Mouse (Mus musculus) liver, postnatal 0 days (tissue): ENCODE results near the gene Ppara.

Experiments
- CTCF ChIP-seq: sonication (generic); IDR thresholded peaks from 2 replicates; pipeline ENCODE4 v1.5.1; 2016; ENCODE audit warnings: antibody characterized with exemption, low read depth
- EP300 ChIP-seq: IDR thresholded peaks from 2 replicates; pipeline ENCODE4 v1.6.1; 2016; ENCODE audit warnings: antibody characterized with exemption, low read depth, mild to moderate bottlenecking

GRCm38 (mm10) chr15:85775001-85775400, 40.2 kb downstream of the Ppara start:
- TF ChIP-seq CTCF (no peak), EP300 (no peak)
